ENCODE assay signal across 14 mouse cellular contexts in genomic region chr1:41935912-41936478, GRCm38 (mm10).
"Had no signal": no experiment of that assay in that cellular context is flagged by ENCODE, and none has a peak within 500 bp of the region (broad histone marks: within the 10 kb centered on the region; RNA-seq: fewer than 3 reads in every experiment).

No protein-coding gene starts in this region.

- H3K27ac ChIP-seq: kidney, embryonic 15.5 days; left cerebral cortex, adult 2 months; limb, embryonic 10.5 days; liver, embryonic 15.5 days; neural tube, embryonic 13.5 days had no signal

- H3K9ac ChIP-seq: kidney, embryonic 15.5 days; liver, embryonic 15.5 days; neural tube, embryonic 13.5 days had no signal

- H3K9me3 ChIP-seq: kidney, embryonic 15.5 days; limb, embryonic 10.5 days; liver, embryonic 15.5 days; neural tube, embryonic 13.5 days had no signal

- H3K4me1 ChIP-seq: kidney, embryonic 15.5 days; limb, embryonic 10.5 days; liver, embryonic 15.5 days; neural tube, embryonic 13.5 days had no signal

- H3K4me2 ChIP-seq: kidney, embryonic 15.5 days; liver, embryonic 11.5 days; liver, embryonic 15.5 days; neural tube, embryonic 13.5 days had no signal

- H3K27me3 ChIP-seq: kidney, embryonic 15.5 days; liver, embryonic 15.5 days; neural tube, embryonic 13.5 days had no signal

- DNase-seq: kidney, postnatal 14 days; lung, adult 2 months; lung, postnatal 36 days; midbrain, embryonic 14.5 days; right cerebral cortex, adult 18-20 months; right cerebral cortex, postnatal 25 days; thymus, postnatal 36 days had no signal

- ATAC-seq: lung, postnatal 0 days had no signal

- H3K36me3 ChIP-seq: kidney, embryonic 15.5 days; limb, embryonic 10.5 days; liver, embryonic 15.5 days; neural tube, embryonic 13.5 days had no signal

- H3K4me3 ChIP-seq: kidney, embryonic 15.5 days; left cerebral cortex, adult 2 months; limb, embryonic 10.5 days; liver, embryonic 15.5 days; neural tube, embryonic 13.5 days had no signal
